Mouse (Mus musculus) heart, postnatal 14 days (tissue): ENCODE measurements around the gene Gp9. TPM values are rescaled to one million over a fixed set of nuclear protein-coding genes. Genes with fewer than 3 reads are reported as not detected.

Experiments
- DNase-seq, 2 experiments: peaks; one replicate each; pipeline ENCODE4 v3.0.0; 2021 to 2022
- intact Hi-C: fragments of 180-260 bp; cut with DNase I; formaldehyde crosslinking; loops from one replicate; pipeline ENCODE4 v1.15.1; 2025
- long read RNA-seq, 2 experiments: library from polyadenylated mRNA; stranded (forward); transcript quantifications; one replicate each; pipeline ENCODE4 v2.0.0; 2021
- total RNA-seq, 2 experiments: library from RNA; stranded (reverse); gene quantifications; 2 replicates each; pipeline ENCODE4 v1.2.3; 2021

Gp9 gene
- total RNA-seq, result 1 to 10 TPM in 1 of 2 experiments, under 1 TPM in 1; 0.33 to 1.0 TPM
- long read RNA-seq, experiment 1, result 0 reads
- long read RNA-seq, experiment 2, result 0 reads

- no peak for DNase-seq
- intact Hi-C loops, result no loop called here
These were observed at the start of gene Gp9 for GRCm38 (mm10) chr6:87777842-87778241. Gp9 (plus strand) TSS chr6:87778072.

GRCm38 (mm10) chr6:87728102-87728501, 49.8 kb upstream of the Gp9 start:
- no peak for DNase-seq
- intact Hi-C loops, result no loop called here

GRCm38 (mm10) chr6:87730141-87730540, 47.7 kb upstream of the Gp9 start:
- intact Hi-C loops, result no loop called here

GRCm38 (mm10) chr6:87730591-87731462, 47.0 kb upstream of the Gp9 start, which contains the start of gene Efcc1:
Efcc1 (plus strand) TSS chr6:87730869.
- peak; percentile 68 to 76 for DNase-seq
- intact Hi-C loops, result no loop called here

More at GRCm38 (mm10) chr6:87730141-87730540, 47.7 kb upstream of the Gp9 start:
- no peak for DNase-seq

GRCm38 (mm10) chr6:87731463-87732095, 46.3 kb upstream of the Gp9 start:
- no peak for DNase-seq
- intact Hi-C loops, result no loop called here

DNA sequence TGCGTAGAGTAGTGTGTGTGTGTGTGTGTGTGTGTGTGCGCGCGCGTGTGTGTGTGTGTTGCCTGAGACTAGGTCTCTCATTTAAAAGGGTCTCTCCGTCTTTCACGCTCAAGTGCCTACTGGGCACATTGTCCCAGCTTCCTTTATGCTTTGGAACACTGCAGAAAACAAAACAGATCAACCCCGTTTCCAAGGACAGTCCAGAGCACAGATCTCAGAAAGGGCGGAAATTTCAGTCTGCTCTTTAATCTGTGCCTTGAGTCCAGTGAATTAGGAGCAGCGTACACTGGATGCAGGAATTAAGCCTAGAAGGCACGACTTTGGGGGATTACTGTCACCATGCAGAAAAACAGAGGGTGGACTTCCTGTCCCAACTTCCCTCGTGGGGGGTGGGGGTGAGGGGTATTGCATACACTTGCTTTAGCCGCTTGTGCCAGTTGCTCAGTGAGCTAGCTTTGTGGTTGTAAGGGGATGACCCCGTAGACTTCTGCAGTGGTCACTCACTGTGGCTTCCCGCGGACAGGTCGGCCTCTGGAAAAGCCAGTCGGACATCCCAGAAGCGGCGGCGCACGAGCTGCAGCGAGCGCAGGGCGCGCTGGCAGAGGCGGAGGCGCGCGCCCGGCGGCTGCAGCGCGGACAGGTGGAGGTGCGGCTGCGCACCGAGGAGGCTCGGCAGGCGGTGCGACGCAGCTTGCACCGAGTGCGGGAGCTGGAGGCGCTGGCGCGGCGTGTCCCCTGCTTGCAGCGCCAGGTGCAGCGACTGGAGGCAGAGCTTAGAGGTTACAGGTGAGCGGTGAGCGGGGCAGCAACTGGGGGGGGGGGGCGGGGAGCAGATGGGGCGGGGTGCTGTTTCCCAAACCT, 45.5 kb upstream of the Gp9 start:
- DNase-seq, result peak in 1 of 2 experiments; percentile 16

GRCm38 (mm10) chr6:87733131-87733930, 44.5 kb upstream of the Gp9 start:
- intact Hi-C loops, result no loop called here
- DNase-seq, result peak; percentile 63 to 73

More for the DNA sequence above, 45.5 kb upstream of the Gp9 start:
- intact Hi-C loops, result no loop called here

DNA sequence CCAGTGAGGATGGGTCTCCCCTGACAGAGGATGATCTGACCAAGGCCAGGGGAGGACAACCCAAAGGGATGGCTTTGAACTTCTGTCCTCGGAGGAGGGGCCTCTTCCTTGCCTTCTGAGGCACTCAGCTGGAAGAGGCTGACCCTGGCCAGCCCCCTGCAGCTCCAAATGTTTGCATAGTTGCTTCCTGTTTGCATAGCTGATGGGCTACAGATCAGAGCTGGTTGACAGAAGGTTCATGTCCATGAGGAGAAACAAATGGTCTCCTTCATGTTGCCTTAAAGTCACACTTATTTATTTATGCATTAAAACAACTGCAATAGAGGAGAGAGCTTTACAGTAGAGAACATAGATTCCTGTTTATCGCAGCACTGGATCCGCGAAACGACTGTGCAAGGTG, 43.7 kb upstream of the Gp9 start:
- DNase-seq, result no peak

DNA sequence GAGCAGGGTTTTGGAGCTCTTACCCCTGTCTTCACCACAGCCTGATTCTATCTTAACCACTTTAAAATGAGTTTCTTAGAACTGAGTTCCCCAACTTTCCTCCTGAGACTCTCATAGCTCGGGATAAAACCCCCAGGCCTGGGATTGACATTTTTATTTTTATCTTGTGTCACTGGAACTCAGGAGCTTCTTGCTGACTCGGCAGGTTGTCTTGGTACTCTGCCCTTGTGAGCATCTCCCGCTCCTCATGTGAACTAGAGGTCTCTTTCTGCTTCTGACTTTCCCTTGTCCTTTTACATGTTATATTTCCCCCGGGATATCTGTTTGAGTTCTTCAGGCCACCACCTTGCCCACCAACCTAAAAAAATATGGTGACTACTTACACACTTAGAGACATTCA, 40.9 kb upstream of the Gp9 start:
- DNase-seq, result no peak
- intact Hi-C loops, result no loop called here

More for the DNA sequence above, 43.7 kb upstream of the Gp9 start:
- intact Hi-C loops, result no loop called here

GRCm38 (mm10) chr6:87737921-87738626, 39.8 kb upstream of the Gp9 start:
- no peak for DNase-seq
- intact Hi-C loops, result no loop called here

DNA sequence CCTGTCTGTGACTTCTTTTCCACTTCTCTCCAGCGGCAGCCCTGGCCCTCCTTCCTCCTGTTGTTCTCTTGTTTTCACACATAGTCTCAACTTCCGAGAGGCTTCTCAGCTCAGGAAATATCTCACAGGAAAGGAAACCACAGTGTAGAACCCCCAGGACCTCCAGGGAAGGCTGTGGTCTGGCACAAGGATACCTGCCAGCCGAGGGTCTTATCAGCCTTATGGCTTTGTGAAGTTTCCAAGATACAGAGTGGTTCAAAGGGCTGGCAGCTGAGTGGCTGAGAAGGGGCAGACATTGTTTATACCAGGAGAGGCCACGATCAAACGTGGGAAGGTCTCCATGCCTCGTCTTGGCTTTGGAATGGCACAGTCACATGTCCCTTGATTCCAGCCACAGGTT, 38.0 kb upstream of the Gp9 start:
- intact Hi-C loops, result no loop called here

GRCm38 (mm10) chr6:87740496-87740895, 37.4 kb upstream of the Gp9 start:
- intact Hi-C loops, result no loop called here
- no peak for DNase-seq

More for the DNA sequence above, 38.0 kb upstream of the Gp9 start:
- no peak for DNase-seq

DNA sequence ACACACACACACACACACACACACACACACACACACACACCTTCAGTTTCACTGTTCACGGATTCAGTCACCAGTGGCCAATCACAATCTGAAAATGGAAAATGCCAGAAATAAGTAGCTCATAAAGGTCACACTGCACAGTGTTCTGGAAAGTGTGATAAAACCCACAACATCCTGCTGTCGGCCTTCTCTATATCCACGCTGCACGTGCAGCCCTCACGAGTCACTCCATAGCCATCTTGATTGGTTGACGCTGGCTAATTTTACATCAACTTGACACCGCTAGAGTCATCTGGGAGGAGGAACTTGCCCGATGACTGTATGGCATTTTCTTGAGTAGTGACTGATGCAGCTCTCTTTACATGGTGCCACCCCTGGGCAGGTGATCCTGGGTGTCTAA, 35.9 kb upstream of the Gp9 start:
- DNase-seq, result no peak
- intact Hi-C loops, result no loop called here

DNA sequence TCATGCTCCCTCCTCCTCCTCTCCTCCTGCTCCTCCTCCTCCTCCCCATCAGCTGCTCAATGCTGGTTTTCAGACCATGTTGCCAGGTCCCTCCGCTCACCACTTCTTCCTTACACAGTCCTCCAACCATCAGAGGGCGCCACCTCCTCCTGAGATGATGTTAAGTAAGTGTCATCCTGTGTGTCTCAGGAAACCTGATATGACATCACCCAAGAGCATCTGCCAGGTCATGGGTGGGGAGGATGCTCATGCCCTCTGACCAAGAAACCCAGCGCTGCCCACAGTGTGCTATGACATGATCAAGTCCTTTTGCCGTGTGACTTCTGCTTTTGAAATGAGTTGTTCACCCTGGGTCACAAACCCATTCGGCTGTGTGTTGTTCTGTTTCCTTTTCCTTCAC, 35.1 kb upstream of the Gp9 start:
- intact Hi-C loops, result no loop called here
- DNase-seq, result no peak

- intact Hi-C loops, result no loop called here
- peak in 1 of 2 experiments; percentile 21 for DNase-seq
These were observed 34.6 kb upstream of the Gp9 start for GRCm38 (mm10) chr6:87743281-87743680.

GRCm38 (mm10) chr6:87744632-87745031, 33.2 kb upstream of the Gp9 start:
- intact Hi-C loops, result no loop called here
- DNase-seq, result no peak

GRCm38 (mm10) chr6:87745301-87745700, 32.6 kb upstream of the Gp9 start:
- DNase-seq, result no peak
- intact Hi-C loops, result no loop called here

DNA sequence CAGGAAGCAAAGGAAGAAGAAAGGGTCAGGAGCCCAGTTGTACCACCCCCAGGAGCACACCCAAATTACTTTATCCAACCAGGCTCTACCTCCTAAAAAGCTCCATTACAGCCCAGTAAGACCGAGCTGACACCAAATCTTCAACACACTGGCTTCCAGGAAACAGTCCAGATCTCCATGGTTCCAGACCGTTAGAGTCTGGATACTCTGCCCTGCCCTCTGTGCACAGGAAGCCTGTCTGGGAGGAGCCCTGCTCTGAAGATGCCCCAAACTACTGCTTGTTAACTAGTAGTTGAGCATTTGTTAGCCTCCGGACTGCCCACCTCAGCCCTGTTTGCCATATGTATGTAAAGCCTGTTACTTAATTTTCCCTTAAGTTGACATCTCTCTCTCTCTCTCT, 31.8 kb upstream of the Gp9 start:
- intact Hi-C loops, result no loop called here
- DNase-seq, result peak in 1 of 2 experiments; percentile 53

- peak; percentile 70 to 76 for DNase-seq
- intact Hi-C loops, result no loop called here
These were observed 31.0 kb upstream of the Gp9 start for GRCm38 (mm10) chr6:87746849-87747248.
